Mouse (Mus musculus): Measurements from ENCODE around the gene Olfr1179.

DNA sequence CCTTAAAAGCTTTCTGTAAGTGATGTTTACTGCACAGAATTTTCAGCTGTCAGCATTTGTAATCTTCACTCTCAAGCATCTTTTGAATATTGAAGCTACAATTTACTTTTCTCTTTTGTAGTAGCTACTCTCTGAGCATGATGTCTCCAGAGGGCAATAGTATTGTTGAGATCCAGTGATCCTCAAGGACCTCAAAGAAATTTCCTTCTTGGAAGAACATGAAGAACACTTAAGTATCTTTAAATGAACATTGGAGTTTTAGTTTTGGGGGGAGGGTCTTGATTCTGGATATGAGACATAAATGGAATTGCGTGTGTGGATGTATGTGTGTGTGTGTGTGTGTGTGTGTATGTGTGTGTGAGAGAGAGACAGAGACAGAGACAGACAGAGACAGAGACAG, 42.8 kb upstream of the Olfr1179 start, which contains the start of gene Gm13757:
- TF ChIP-seq CTCF (IDR thresholded peaks at IDR 0.05; ENCODE audit: extremely low read depth, insufficient read depth, low read length) (no peak), POLR2A (IDR thresholded peaks at IDR 0.05; ENCODE audit: extremely low read depth, insufficient read depth, low read length) (no peak)
